Mouse (Mus musculus) stomach, postnatal 0 days (tissue): ENCODE data around the gene Phospho1.

Source experiments
- CTCF ChIP-seq: IDR thresholded peaks from 2 replicates; pipeline ENCODE4 v1.5.1; 2016; ENCODE audit warnings: antibody characterized with exemption, low read depth, mild to moderate bottlenecking, moderate library complexity
- EP300 ChIP-seq: optimal IDR thresholded peaks from 2 replicates; pipeline ENCODE3; 2016; ENCODE audit warnings: antibody characterized with exemption

DNA sequence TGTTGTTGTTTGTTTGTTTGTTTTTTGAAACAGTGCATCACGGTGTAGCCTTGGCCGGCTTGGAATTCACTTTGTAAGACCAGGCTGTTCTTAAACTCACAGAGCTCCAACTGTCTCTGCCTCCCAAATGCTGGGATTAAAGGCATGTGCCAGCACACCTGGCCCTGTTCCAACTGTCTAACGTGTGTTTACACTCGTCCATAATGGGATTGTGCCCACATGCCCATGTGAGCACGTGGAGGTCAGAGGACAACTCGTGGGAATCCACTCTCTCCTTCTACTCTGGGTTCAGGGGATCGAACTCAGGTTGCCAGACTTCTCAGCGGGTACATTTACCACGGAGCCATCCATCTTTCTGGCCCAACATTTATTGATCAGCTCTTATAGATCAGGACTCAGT is 8.9 kb upstream of the Phospho1 start:
- no peak for TF ChIP-seq EP300
- no peak for TF ChIP-seq CTCF
